Mouse (Mus musculus) spleen, postnatal 14 days (tissue): Measurements from ENCODE around the gene Cggbp1.
"Not testable (repeated sequence)": the region's sequence is repeated elsewhere in the genome, so short reads cannot be mapped to it uniquely, and the experiment has no call there.

Experiments
- DNase-seq, 2 experiments: peaks; one replicate each; pipeline ENCODE4 v3.0.0; 2021 to 2022; ENCODE audit warnings: low spot score in 2 of 2

The Cggbp1 gene

DNA sequence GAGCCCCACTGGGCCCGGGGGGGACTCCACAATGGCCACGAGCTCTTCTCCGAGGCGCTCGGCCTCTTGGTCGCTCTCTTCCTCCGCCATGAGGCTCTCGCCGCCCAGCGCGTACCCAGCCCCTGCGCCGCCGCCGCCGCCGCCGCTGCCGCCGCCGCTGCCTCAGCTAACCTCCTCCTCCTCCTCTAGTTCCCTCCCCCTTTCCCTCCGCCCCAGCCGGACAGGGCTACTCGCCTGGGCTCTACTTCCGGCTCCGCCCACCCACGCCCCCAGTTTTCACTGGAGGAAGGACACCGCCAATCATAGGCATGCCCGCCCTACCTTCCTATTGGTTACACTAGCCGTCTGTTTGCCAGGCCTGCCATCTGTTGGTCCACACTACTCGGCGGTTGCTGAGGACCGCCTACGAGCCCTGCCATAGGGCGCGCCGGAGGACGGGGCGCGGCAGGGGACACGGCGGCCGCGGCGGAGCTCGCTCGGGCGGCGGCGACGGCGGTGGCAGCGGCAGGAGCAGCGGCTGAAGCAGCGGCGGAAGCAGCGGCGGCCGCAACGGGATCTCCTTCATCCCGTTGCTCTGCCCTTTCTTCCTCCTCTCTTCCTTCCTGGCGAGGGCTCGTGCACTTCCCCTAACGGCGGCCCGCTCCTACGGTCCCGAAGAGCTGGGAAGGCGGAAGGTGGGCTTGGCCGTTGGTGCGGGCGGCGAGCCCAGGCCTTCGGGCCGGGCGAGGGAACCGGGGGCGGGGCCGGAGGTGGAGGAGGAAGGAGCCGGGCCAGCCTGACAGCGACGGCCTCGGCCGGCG is at the start of gene Cggbp1, which contains the start of gene Zfp654:
Cggbp1 (plus strand) TSS at position 434 of the 800 bp plus-strand sequence.
Zfp654 (minus strand) TSS at position 90 of the 800 bp plus-strand sequence.
- peak; percentile 99 for DNase-seq

DNA sequence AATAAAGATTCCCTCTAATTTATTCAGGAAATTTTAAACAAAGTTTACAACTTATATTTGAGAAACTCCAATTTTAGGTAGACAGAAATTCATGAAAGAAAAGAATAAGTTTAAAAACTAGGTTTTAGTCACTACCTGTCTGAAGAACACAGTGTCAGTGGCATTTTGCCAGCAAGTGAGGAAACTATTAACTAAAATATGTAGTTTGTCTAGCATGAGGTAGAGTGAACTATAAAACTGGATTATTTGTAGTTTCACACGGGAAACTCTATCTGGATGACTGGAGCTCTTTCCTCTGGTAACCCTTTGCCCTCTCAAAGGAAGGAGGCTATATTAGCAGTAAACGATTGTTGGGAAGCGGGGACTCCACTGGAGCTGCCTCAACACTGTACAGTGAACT is 48.8 kb upstream of the Cggbp1 start:
- DNase-seq = no peak

DNA sequence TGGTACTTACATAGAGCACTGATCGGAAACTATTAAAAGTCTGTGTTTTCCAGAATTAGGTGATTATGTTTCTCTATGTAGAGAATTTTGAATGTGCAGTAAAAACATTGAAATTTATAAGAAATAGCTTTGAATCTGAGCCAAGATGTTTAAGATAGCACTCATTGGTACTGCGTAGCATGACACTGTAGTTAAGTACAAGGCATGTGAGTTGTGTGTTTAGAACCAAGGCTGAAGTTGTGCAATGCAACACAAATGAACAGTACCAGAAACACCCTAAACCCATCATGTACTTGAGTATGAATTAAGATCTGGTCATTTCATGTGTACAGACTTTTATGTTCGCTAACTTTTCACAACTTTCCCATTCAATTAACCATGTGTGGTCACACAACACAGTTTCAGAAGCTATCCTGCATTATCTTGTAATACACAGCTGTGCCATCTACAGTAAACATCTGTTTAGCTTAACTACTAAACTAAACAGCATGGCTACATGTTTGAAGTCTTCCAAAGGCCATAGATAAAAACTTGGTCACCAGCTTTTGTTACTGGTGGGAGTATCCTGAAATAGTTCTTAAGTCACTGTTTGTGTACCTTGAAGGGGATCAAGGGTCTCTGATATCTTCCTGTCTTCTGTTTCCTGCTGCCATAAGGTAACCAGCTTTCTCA is 34.6 kb upstream of the Cggbp1 start:
- no peak for DNase-seq

DNA sequence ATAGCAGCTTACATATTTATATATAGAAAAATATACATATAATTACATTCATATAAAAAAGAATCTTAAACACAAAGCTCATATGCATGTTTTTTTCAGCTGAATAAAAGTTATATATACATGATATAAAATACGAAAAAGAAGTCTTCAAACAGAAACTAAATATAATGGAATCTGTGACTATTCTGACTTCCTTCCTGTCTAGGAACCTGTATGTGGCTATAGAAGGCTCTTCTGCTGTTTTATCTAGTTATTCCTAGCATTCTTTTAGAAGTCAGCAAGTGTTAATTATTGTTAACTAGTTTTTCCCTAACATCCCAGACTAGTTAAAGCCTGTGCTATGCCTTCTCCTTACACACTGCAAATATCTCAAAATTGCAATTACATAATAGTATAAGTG is 27.9 kb upstream of the Cggbp1 start:
- DNase-seq = no peak

DNA sequence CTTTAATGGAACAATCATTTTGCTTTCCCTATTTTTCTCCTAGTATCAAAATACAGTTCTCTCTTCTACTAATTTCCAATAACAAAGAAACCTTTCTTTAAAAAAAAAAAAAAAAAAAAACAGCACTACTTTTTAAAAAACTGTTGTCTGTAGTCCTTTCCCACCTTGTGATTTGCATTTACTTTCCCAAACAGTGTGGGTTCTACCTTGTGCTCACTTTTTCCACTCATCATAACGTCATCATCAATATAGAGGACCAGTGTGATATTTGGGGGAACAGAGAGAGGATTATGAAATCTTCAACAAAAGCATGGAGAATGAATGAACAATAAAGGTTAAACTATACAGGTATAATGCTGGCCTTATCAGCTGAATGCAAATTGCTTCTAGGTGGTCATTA is 27.3 kb upstream of the Cggbp1 start:
- DNase-seq = no peak

DNA sequence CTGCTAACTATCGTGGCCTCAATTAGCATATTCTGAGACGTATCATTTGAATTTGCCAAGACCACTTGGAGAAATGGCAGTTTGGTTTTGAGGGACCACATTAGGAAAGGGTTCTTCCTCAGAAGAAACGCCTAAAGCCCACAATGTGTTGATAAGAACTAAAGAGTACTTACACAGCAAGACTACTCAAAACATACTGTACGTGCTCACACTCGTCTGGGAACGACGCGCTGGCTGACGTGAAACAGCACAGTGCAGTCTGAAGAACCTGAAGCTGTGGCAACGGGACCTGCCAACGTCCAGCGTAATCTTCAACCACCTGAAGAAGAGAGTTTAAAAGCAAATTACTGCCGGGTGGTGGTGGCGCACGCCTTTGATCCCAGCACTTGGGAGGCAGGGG is 21.5 kb upstream of the Cggbp1 start:
- DNase-seq = no peak

DNA sequence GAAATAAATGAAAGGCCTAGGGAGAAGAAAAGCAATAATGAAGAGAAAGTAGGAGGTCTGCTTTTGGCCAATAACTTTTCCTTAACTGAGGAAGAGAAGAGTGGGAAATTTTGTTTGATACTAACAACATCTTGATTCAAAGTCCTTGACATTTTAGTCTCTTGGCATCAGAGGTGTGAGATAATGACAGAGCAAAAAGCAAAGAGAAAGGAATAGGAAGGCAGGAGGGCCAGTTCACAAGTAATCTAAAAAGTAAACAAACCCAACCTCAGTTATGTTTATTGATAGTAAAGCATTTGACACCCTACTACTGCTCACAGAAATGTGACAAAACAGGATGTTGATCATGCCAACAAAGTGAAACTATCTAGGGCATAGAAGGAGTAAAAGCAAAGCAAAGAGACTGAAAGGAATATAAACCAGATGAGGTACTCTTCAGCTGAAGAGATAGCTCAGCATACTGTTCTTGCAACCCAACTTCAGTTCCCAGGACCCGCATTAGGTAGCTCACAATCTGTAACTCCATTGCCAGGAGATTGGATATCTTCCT is 15.7 kb upstream of the Cggbp1 start:
- no peak for DNase-seq

DNA sequence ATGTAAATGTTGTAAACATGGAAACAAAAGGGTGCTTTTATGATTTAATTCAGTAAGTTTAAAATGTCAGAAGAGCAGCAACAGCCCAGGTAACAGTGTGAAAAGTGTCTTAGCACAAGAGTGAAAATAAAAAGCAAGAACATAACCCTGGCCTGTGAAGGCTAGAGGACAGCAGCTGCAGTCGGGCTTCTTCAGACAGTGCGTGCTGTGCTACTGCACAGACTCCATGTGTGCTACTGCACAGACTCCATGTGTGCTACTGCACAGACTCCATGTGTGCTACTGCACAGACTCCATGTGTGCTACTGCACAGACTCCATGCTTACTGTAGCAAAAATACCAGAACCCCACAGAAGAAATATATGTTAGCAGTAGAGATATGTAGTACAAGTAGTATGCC is 15.1 kb upstream of the Cggbp1 start:
- no peak for DNase-seq

DNA sequence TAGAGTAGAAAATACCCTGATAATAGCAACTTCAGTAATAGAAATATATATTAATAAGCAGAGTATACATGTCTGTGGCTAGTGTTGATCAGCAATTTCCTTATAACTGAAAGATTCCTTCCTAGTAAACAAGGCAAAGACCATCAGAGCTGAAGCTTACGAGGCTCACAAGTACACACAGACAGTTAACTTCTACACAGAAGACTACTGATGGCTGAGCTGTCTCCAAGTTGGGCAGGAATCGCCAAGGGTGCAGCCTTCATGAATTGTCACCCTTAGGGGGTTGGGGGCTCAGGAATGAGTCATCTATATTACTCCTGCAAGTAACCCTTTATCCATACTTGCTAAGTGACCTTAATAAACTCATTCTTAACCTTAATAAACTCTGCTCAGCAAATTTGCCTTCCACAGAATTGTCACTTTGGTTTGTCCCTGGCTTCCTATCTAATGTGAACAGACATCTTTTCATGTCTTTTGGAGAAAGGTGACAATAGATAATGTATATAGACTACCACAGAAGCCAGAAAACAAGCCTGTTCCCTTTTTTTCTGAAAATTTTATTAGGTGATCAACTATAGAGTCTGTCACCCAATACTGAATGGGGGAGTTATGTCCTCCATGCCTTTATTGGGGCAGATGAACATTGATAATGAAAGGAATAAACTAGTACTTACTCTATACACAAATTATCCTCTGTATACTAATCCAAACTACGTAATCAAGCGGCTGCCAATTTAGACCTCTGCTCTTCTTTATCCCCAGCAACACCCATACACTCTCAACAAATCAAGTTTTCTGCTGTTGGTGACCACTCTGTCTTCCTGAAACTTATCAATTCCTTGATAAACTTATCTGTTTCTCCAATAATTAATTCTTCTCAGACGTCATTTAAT is 10.1 kb upstream of the Cggbp1 start:
- no peak for DNase-seq

DNA sequence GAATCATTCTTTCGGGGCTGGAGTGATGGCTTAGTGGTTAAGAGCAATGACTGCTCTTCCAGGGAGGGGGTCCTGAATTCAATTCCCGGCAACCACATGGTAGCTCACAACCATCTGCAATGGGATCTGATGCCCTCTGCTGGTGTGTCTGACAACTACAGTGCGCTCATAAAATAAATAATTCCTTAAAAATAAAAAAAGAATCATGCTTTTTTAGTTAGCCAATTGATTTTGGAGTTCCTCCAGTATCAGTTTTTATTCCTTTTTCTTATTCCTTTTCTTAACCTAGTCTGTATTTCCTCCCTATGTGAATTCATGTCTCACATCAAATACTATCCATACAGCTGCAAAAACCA is 9.4 kb upstream of the Cggbp1 start:
- DNase-seq = no peak

DNA sequence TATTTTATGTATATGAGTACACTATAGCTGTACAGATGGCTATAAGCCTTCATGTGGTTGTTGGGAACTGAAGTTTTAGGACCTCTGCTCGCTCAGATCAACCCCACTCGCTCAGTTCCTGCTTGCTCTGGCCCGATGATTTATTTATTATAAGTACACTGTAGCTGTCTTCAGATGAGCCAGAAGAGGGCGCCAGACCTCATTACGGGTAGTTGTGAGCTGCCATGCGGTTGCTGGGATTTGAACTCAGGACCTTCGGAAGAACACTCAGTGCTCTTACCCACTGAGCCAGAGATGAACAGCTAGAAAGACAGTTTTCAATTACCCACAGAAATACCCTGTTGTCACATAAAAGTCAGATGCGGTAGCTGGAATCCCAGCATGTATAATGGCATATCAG is 5.8 kb upstream of the Cggbp1 start:
- DNase-seq = peak in 1 of 2 experiments; percentile 11

DNA sequence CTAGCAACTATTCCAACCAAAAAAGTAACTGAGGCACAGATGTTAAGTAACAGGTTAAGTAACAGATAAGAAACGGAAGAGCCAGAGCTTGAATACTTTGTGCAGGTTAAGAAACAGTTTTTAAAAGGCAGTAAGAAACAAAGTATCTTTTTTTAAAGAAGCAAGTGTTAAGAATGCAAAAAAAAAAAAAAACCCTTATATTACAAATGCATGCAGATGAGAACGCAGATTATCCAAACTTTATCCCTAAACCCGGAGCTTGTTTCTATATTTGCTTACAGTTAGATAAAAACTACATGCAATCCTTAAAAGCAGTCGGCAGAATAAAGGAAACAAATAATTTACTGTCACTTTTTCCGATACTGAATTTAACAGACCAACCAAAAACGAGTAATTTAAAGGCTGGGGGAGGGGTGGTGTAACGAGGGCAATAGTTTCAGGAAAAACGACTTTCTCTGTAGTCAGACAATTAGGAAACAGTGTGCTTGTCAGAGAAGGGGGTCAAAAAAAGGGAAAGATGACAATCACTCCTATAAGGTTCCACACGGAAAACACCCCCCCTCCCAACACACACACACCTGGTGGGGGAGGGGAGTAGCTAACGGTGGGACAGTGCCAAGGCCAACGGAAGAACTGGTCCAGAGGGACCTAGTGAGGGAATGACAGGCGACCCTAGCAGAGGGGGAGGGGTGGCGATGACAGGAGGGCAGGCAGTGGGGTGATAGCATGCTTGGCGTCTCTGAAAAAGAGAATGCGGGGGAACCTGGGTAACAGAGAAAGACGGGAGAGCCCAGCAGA is 1.3 kb upstream of the Cggbp1 start:
- peak in 1 of 2 experiments; percentile 25 for DNase-seq

DNA sequence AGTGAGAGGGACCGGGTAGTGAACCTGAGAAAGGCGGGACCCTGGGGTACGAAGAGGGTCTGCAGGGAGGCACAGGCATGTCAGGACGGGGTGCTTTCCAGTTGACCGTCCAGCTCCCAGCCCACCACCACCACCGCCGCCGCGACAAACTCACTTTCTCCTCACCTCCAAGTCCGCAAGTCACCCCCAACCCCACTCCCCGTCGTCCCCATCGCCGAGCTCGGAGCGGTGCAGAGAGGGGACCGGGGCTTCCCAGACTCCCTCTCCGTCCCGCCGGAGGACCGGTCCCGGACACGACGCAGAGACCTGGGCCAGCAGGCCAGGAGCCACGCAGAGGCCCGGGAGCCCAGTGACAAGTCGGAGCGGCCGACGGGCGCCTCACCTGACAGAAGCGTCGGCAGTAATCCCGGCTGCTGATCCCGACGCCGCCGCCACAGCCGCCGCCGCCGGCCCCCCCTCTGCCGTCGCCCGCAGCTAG is 672 bp upstream of the Cggbp1 start:
- DNase-seq = no peak

DNA sequence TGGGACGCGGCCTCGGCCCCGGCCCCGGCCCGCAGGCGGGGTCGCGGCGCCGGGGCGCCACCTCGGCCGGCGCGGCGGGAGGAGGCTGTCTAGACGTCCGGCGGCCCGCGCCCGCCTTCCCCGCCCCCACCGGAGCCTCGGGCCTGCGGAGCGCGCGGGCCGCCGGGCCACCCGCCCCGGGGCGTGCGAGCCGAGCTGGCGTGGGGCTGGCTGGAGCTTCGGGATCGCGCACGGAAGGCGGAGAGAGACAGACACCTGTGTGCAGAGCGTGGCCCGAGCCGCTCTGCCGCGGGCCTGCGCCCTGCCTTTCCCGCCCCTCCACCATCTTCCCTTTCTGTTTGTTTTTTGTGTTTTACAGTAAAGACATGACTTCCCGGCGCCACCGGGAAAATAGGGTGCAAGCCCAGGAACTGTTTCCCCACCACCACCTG is 660 bp downstream of the Cggbp1 start:
- peak; percentile 28 to 52 for DNase-seq

DNA sequence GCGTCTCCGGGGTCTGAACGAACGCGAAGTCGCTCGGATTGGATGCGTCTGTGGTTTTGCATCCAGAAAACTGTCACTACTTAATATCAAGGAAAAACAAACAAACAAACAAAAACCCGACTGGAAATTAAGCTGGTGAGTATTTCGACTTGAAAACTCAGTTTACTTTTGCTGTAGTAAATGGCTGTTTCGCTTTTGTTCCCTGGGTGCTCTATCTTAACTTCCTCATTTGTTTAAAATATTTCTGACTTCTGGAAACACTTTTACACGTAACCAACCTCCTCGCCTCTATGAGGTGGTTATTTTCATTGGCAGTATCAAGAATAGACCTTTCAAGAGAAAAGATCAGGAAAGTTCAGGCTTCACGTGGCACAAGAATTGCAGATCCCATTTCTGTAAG is 1.1 kb downstream of the Cggbp1 start:
- no peak for DNase-seq

DNA sequence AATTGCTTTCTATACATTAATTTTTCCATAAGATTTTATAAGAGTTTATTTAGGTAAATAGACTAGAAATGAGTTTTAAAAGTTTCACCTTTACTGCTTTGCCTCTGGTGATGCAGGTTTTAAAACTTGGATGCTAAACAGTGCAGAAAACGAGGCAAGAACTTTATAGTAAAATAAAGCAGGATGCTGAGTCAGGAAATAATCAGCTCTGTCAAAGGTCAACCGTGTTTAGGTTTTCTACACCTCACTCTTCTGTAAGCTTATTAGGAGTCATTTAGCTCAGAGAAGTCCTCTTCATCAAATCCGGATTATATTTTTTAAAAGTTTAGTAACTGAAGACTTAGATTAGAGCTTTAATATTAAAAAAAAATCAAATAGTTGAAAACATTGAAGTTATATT is 5.2 kb downstream of the Cggbp1 start:
- no peak for DNase-seq

DNA sequence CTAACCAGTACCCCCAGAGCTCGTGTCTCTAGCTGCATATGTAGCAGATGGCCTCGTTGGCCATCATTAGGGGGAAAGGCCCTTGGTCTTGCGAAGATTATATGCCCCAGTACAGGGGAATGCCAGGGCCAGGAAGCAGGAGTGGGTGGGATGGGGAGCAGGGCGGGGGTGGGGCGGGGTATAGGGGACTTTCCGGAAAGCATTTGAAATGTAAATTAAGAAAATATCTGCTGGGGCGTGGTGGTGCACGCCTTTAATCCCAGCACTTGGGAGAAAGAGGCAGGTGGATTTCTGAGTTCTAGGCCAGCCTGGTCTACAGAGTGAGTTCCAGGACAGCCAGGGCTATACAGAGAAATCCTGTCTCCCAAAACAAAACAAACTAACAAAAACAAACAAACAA is 14.0 kb downstream of the Cggbp1 start:
- not testable (repeated sequence) for DNase-seq

DNA sequence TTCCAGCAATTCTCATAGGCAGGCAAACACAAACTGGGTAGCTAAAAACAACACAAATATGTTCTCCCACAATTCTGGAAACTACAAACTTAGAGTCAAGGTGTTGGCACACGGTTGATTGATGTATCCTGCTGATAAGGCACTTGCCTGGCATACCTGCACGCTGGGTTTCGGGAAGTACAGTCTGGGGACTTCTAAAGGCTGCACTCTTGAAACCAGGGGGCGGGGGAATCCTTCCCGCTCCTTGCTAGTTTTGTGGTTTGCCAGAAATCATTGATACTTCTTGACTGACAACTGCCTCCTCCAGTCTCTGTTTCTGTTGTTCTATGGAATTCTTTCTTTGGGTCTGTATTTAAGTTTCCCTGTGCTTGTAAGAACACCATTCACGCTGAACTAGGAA is 16.8 kb downstream of the Cggbp1 start:
- no peak for DNase-seq

DNA sequence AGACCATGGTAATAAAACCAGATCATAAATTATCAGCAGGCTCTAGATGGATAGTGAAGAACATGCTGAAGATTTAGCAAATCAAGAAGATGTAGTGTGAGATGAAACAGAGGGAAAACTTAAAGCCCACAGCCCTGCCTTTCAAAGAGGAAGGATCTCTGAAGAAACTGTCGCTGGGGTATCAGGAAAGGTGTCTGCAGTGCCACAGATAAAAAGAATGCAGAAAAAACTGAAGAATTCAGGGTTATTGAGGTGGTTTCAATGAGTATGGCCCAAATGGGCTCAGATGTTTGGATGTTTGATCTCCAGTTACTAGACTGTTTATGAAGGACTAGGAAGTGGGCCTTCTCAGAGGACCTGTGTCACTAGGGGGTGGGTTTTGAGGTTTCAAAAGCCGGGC is 17.8 kb downstream of the Cggbp1 start:
- no peak for DNase-seq

DNA sequence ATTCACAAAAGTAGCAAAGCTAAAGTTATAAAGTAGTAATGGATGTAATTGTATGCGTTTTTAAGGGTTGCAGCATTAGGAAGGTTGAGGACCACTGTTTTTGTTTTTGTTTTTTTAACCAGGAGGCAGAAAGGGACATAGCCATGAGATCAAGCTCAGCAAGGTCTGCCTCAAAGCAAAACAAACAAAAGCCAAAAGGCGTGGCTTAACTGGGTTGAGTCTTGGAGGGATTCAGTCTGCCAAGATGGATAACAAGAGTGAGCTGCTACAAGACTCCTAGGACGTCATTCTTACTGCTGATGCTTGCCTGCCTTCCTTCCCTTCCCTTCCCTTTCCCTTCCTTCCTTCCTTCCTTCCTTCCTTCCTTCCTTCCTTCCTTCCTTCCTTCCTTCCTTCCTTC is 20.5 kb downstream of the Cggbp1 start:
- no peak for DNase-seq

DNA sequence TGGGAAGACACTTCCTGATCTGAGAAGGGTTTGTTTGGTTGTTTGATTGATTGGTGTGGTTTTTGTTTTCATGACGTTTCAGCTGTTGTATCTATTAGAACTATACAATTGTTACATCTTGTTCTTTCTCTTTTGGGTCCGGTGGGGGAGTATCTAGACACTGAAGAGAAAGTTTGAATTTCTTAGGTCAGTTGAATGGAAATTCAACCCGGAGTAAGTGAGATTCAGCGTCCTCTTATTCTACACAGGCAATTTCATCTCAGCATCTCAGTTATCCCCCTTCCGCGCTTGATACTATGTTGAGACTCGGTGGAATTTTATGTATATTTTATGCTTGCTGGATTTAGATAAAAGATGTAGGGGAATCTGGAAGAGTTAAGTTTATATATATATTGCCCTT is 21.0 kb downstream of the Cggbp1 start:
- DNase-seq = no peak
